ENCODE assay signal across 8 mouse cellular contexts in the genomic region with DNA sequence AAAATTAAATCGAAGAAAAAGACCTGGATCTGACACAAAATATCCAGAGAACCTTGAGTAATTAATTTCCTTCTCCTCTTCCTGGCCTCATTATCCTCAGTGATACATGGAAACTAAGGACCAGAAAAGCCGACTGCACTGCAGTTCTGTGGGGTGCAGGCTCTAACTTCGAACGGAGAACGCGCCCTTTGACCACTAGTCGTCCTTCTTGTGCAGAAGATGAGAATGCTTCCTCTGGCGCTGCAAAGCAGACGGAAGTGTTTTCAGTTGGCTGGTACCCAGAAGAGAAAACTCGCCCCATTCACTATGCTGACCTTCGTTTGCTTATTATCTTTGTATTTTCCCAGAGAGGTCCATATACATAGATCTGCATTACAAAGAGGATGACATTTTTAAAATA.
DNase-seq lines count a peak whose midpoint lies in the region; ATAC-seq and TF ChIP-seq lines count a peak whose summit lies in the region.

No protein-coding gene starts in this region.

- H3K4me3 ChIP-seq in cerebellum, adult 2 months (replicated peaks; ENCODE audit: insufficient read depth, low read depth, low read length) = no peak overlapping the region
- H3K4me3 ChIP-seq in limb, embryonic 10.5 days = no peak overlapping the region
- H3K4me3 ChIP-seq in myocyte = no peak overlapping the region
- H3K4me3 ChIP-seq in stomach, embryonic 14.5 days (ENCODE audit: low read depth, low read length) = no peak overlapping the region

- DNase-seq in cerebellum, adult 2 months = peak; percentile 18 to 20
- DNase-seq in gastrocnemius, postnatal 25 days = peak; percentile 27
- DNase-seq in kidney, adult 11 months = peak; percentile 30
- DNase-seq in limb, embryonic 10.5 days (ENCODE audit: low spot score) = peak; percentile 61

- TF ChIP-seq CTCF in cerebellum, adult 2 months (IDR thresholded peaks at IDR 0.05; ENCODE audit: borderline replicate concordance, insufficient read depth, low read depth, low read length) = peak; percentile 38; the same call in 1 of the 2 replicates

- no peaks in the 10 kb centered on the region for H3K36me3 ChIP-seq in limb, embryonic 10.5 days
- H3K36me3 ChIP-seq in myocyte (ENCODE audit: control insufficient read depth, insufficient read depth) = no peaks in the 10 kb centered on the region
- no peaks in the 10 kb centered on the region for H3K36me3 ChIP-seq in stomach, embryonic 14.5 days (ENCODE audit: control insufficient read depth, insufficient read depth, low read length)

- H3K9ac ChIP-seq in stomach, embryonic 14.5 days (replicated peaks; ENCODE audit: low read depth, low read length) = no peak overlapping the region

- no peak overlapping the region for H3K27ac ChIP-seq in cerebellum, adult 2 months (ENCODE audit: insufficient read depth, low read length)
- H3K27ac ChIP-seq in limb, embryonic 10.5 days = no peak overlapping the region
- H3K27ac ChIP-seq in stomach, embryonic 14.5 days (ENCODE audit: low read length) = no peak overlapping the region

- H3K4me2 ChIP-seq in myocyte (ENCODE audit: low read depth) = peak overlapping the region; percentile 19
- no peak overlapping the region for H3K4me2 ChIP-seq in stomach, embryonic 14.5 days (replicated peaks; ENCODE audit: low read depth, low read length)

- H3K27me3 ChIP-seq in cerebellum, adult 2 months (ENCODE audit: control insufficient read depth, insufficient read depth, low read length) = no peaks in the 10 kb centered on the region; the same call in 1 of the 2 replicates
- no peaks in the 10 kb centered on the region for H3K27me3 ChIP-seq in limb, embryonic 10.5 days (ENCODE audit: low read depth, poor library complexity, severe bottlenecking)
- H3K27me3 ChIP-seq in myocyte (ENCODE audit: control insufficient read depth, insufficient read depth, insufficient read length) = no peaks in the 10 kb centered on the region
- no peaks in the 10 kb centered on the region for H3K27me3 ChIP-seq in stomach, embryonic 14.5 days (ENCODE audit: control insufficient read depth, insufficient read depth, low read length)

- peaks cover 4% of the 10 kb centered on the region; the same call in 1 of the 2 replicates for H3K4me1 ChIP-seq in cerebellum, adult 2 months (ENCODE audit: control insufficient read depth, insufficient read depth, low read length)
- no peaks in the 10 kb centered on the region for H3K4me1 ChIP-seq in limb, embryonic 10.5 days
- H3K4me1 ChIP-seq in stomach, embryonic 14.5 days (ENCODE audit: control insufficient read depth, insufficient read depth, low read length) = no peaks in the 10 kb centered on the region

- no peaks in the 10 kb centered on the region for H3K9me3 ChIP-seq in limb, embryonic 10.5 days (replicated peaks)
- H3K9me3 ChIP-seq in stomach, embryonic 14.5 days (ENCODE audit: control insufficient read depth, low read depth, low read length) = no peaks in the 10 kb centered on the region

- TF ChIP-seq POLR2A in cerebellum, adult 2 months (IDR thresholded peaks at IDR 0.05; ENCODE audit: borderline replicate concordance, insufficient read depth, low read length) = no peak
- TF ChIP-seq POLR2A in myocyte (IDR thresholded peaks at IDR 0.05; ENCODE audit: insufficient read length, low read depth) = no peak

- H3K79me2 ChIP-seq in myocyte (ENCODE audit: control insufficient read depth, insufficient read depth) = no peaks in the 10 kb centered on the region

- ATAC-seq in cerebellum, adult (ENCODE audit: insufficient number of reproducible peaks, low FRiP score, low TSS enrichment) = no peak
- peak; percentile 98 for ATAC-seq in common myeloid progenitor, adult 5-6 weeks (replicated peaks; ENCODE audit: low read depth, poor library complexity, severe bottlenecking)
- peak; percentile 66; the same call in 1 of the 2 replicates for ATAC-seq in stomach, embryonic 14.5 days (ENCODE audit: insufficient number of reproducible peaks, insufficient read depth, low FRiP score, low read depth)

- WGBS in cerebellum, adult 2 months = 11% methylated on average over 11 of the region's 11 CpGs
- WGBS in limb, embryonic 10.5 days = 18% methylated on average over 11 of the region's 11 CpGs
- 10% methylated on average over 11 of the region's 11 CpGs for WGBS in stomach, embryonic 14.5 days

- no peak overlapping the region for H3ac ChIP-seq in myocyte (ENCODE audit: control insufficient read depth, insufficient read length)

TF ChIP-seq in myocyte, 11 proteins besides CTCF, POLR2A, EP300 and RAD21:
- TF ChIP-seq MAX (IDR thresholded peaks at IDR 0.05; ENCODE audit: low read depth) = no peak
- no peak for TF ChIP-seq MYOD1 (IDR thresholded peaks at IDR 0.05; ENCODE audit: control insufficient read depth in 1 of 3, insufficient read length in 2 of 3, low read depth in 2 of 3)
- no peak for TF ChIP-seq POLR2AphosphoS2 (IDR thresholded peaks at IDR 0.05; ENCODE audit: insufficient read length, low read depth)
- no peak for TF ChIP-seq TCF3 (IDR thresholded peaks at IDR 0.05; ENCODE audit: insufficient read length, low read depth)
- TF ChIP-seq E2F4 (IDR thresholded peaks at IDR 0.05; ENCODE audit: insufficient read depth) = no peak
- no peak for TF ChIP-seq MYOG (IDR thresholded peaks at IDR 0.05; ENCODE audit: control insufficient read depth in 1 of 3, insufficient read depth in 1 of 3, insufficient read length in 2 of 3, low read depth in 2 of 3)
- no peak for TF ChIP-seq SRF (IDR thresholded peaks at IDR 0.05; ENCODE audit: control insufficient read depth, insufficient read length, low read depth)
- no peak for TF ChIP-seq TCF12 (IDR thresholded peaks at IDR 0.05; ENCODE audit: insufficient read depth, poor library complexity, severe bottlenecking)
- TF ChIP-seq REST (IDR thresholded peaks at IDR 0.05; ENCODE audit: insufficient read depth, insufficient read length) = no peak
- TF ChIP-seq USF1 (IDR thresholded peaks at IDR 0.05; ENCODE audit: low read depth) = no peak
- TF ChIP-seq CEBPB (IDR thresholded peaks at IDR 0.05; ENCODE audit: insufficient read depth, poor library complexity, severe bottlenecking) = no peak
TF ChIP-seq in myocyte: peak in this region for 0.
